Mouse (Mus musculus) kidney, embryonic 14.5 days (tissue): Measurements from ENCODE around the gene Gucy1b1. TPM values are rescaled to one million over a fixed set of nuclear protein-coding genes. Genes with fewer than 3 reads are reported as not detected.

Experiments
- ATAC-seq: fragments of 200-750 bp; cut with Nextera tagmentation; 2 replicates; pipeline ENCODE4 v1.8.0; 2017; ENCODE audit warnings: moderate number of reproducible peaks, mild to moderate bottlenecking, moderate TSS enrichment, moderate library complexity; ENCODE audit not compliant: low FRiP score, low TSS enrichment
- H3K27ac ChIP-seq: fragments of 300-500 bp; sonication (generic); 2 replicates; pipeline ENCODE4 v1.5.1; 2014; ENCODE audit warnings: low read depth, mild to moderate bottlenecking, low read length, moderate library complexity, mixed read lengths
- H3K27me3 ChIP-seq: fragments of 300-500 bp; sonication (generic); 2 replicates; pipeline ENCODE4 v1.6.1; 2014; ENCODE audit warnings: mild to moderate bottlenecking, low read length; ENCODE audit not compliant: control insufficient read depth, insufficient read depth
- H3K36me3 ChIP-seq: fragments of 300-500 bp; sonication (generic); 2 replicates; pipeline ENCODE4 v1.6.1; 2014; ENCODE audit warnings: low read length, mixed read lengths; ENCODE audit not compliant: control insufficient read depth, insufficient read depth
- H3K4me1 ChIP-seq: fragments of 300-500 bp; sonication (generic); 2 replicates; pipeline ENCODE4 v1.6.1; 2014; ENCODE audit warnings: low read length, mixed read lengths; ENCODE audit not compliant: control insufficient read depth, insufficient read depth
- H3K4me2 ChIP-seq: fragments of 300-500 bp; sonication (generic); replicated peaks from 2 replicates; pipeline ENCODE4 v1.6.1; 2014; ENCODE audit warnings: low read depth, mild to moderate bottlenecking, low read length
- H3K4me3 ChIP-seq: fragments of 300-500 bp; sonication (generic); 2 replicates; pipeline ENCODE4 v1.5.1; 2014; ENCODE audit warnings: mild to moderate bottlenecking, low read length
- H3K9ac ChIP-seq: fragments of 300-500 bp; sonication (generic); 2 replicates; pipeline ENCODE4 v1.6.1; 2014; ENCODE audit warnings: low read depth, mild to moderate bottlenecking, low read length, moderate library complexity
- H3K9me3 ChIP-seq: fragments of 300-500 bp; sonication (generic); 2 replicates; pipeline ENCODE4 v1.6.1; 2016; ENCODE audit warnings: low read length; ENCODE audit not compliant: control insufficient read depth
- WGBS: fragments of 180-500 bp; shearing (Covaris S2); extraction: QIAGEN DNeasy Blood & Tissue Kit; methylation state at CpG from one replicate; pipeline ENCODE4 v1.1.7; 2014; 5-methylcytosine and 5-hydroxymethylcytosine counted together
- polyA plus RNA-seq: library from polyadenylated mRNA; unstranded; fragments of >200 nt; fragmentation: Nextera tagmentation; extraction: Ambion mirVana; gene quantifications from 2 replicates; pipeline ENCODE4 v1.2.1, GENCODE M21; 2014

Gene Gucy1b1
- polyA plus RNA-seq, 1 experiment from 2014 or later: 35.4 TPM

DNA sequence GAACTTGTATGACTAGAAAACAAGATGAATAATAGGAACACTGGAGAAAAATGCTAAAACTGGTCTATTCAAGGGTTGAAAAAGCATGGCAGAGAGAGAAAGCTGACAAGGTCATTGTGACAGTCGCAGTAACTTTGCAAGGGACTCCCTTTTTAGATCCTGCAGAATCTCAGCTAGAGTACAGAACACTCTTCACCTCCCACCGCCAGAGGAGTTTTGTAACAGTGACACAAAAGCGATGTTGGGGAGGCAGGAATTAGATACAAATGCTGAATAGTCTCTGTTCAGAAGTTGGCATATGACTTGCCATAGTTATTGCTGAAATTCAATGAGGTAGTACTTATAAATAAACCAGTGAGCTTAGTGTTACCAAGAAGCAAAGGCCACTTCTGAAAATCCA is 51.4 kb downstream of the Gucy1b1 start:
- no peaks in the 10 kb centered on the region for H3K36me3 ChIP-seq
- no peaks in the 10 kb centered on the region for H3K4me1 ChIP-seq
- H3K4me2 ChIP-seq: no peak overlapping the region
- WGBS: 86% methylated on average over 3 of the region's 3 CpGs
- no peak overlapping the region for H3K9ac ChIP-seq
- no peaks in the 10 kb centered on the region for H3K9me3 ChIP-seq
- no peaks in the 10 kb centered on the region for H3K27me3 ChIP-seq
- ATAC-seq: no peak
- H3K4me3 ChIP-seq: no peak overlapping the region
- no peak overlapping the region for H3K27ac ChIP-seq

DNA sequence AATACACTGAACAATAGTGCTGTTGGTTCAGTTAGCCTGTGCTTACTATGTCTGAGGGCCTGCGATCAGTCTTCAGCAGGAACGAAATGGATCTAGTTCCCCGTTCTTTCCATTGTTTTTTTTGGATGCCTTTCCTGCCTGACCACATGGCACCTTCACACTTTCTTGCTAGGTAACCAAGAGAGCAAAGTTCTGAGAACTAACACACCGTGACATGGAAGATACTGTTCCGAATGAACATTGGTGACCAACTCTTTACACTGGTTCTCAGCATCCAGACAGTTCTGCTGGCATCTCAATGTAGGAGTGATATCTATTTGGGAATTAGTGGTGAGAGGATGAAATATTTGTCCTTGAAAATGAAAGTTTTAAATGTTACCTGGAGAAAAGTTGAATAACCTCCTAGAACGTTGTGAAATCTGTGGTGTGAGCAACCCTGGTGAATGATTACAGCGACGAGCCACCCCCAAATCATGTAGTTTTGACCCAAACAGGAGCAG is 52.0 kb downstream of the Gucy1b1 start:
- no peak overlapping the region for H3K9ac ChIP-seq
- 77% methylated on average over 8 of the region's 8 CpGs for WGBS
- H3K27ac ChIP-seq: no peak overlapping the region
- H3K9me3 ChIP-seq: no peaks in the 10 kb centered on the region
- no peaks in the 10 kb centered on the region for H3K27me3 ChIP-seq
- ATAC-seq: no peak
- no peaks in the 10 kb centered on the region for H3K4me1 ChIP-seq
- H3K4me3 ChIP-seq: no peak overlapping the region
- no peaks in the 10 kb centered on the region for H3K36me3 ChIP-seq
- no peak overlapping the region for H3K4me2 ChIP-seq

DNA sequence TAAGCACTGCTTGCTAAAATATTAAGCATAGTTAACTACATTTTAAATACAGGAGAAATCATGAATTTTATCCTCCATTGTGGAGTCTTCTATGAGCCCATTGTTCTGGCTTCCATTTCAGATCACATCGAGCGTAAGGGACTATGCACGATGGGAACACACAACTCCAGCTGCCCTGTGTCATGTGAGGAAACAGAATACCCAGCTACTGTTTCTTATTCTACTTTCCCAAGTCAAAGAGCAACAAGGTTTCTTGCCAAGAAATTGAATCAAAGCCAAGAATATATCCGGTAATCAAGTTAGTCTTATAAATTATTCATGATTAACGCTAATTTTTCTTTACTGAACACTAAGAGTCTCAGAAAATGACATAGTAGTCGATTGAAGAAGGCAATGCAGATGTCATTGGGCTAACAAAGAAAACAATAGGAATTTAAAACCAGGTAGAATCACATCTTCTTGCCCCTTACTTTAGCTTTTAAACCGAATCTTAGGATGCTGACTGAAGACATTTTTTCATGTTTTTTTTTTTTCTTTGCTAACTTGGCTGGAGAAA is 60.3 kb downstream of the Gucy1b1 start:
- no peaks in the 10 kb centered on the region for H3K36me3 ChIP-seq
- ATAC-seq: no peak
- no peak overlapping the region for H3K4me3 ChIP-seq
- WGBS: 61% methylated on average over 7 of the region's 7 CpGs
- H3K27me3 ChIP-seq: no peaks in the 10 kb centered on the region
- no peak overlapping the region for H3K9ac ChIP-seq
- no peak overlapping the region for H3K4me2 ChIP-seq
- no peak overlapping the region for H3K27ac ChIP-seq
- H3K4me1 ChIP-seq: no peaks in the 10 kb centered on the region
- no peaks in the 10 kb centered on the region for H3K9me3 ChIP-seq

DNA sequence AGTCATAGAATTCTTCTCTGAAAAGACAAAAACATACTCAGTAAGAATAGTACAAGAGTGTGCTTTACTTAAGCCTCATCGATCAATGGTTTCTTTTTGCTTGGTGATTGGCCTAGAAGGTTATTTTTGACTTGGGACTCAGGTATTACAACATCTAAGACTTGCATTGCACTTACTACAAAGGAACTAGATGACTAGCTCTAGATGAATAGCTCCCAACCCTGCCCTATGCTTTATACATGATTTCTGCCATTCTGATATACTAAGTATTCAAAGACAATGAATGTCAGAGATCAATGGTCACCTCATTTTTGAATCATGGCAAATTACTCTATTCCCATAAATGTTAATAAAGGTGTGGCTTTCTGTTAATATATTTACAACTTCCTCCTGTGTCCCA is 67.5 kb downstream of the Gucy1b1 start:
- ATAC-seq: no peak
- WGBS: 92% methylated on average over 1 of the region's 1 CpGs
- no peaks in the 10 kb centered on the region for H3K4me1 ChIP-seq

DNA sequence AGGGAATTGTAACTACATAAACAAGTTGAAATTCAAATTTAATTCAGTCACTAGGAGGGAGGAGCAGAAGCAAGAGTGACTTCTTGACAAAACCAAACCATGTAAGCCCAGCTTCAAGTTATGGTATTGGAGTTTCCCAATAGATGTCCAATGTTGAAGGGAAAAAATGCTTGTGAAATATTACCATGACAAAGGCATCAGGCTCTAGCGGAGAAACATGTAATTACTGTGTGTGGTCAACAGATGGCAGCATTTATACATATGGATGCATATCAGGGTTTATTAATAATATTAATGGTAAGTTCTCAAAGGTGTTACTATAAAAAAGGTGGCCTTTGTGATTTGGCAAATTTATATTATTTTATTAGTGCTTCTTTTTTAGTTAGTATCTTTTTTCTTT is 78.5 kb downstream of the Gucy1b1 start:
- Histone ChIP-seq H3K4me1 (no peaks in the 10 kb centered on the region), H3K36me3 (no peaks in the 10 kb centered on the region)
- 2% methylated on average over 1 of the region's 1 CpGs for WGBS

More for the DNA sequence above, 67.5 kb downstream of the Gucy1b1 start:
- H3K9me3 ChIP-seq: no peaks in the 10 kb centered on the region
- no peaks in the 10 kb centered on the region for H3K27me3 ChIP-seq
- no peak overlapping the region for H3K4me3 ChIP-seq
- H3K36me3 ChIP-seq: no peaks in the 10 kb centered on the region
- no peak overlapping the region for H3K4me2 ChIP-seq
- no peak overlapping the region for H3K9ac ChIP-seq
- no peak overlapping the region for H3K27ac ChIP-seq

DNA sequence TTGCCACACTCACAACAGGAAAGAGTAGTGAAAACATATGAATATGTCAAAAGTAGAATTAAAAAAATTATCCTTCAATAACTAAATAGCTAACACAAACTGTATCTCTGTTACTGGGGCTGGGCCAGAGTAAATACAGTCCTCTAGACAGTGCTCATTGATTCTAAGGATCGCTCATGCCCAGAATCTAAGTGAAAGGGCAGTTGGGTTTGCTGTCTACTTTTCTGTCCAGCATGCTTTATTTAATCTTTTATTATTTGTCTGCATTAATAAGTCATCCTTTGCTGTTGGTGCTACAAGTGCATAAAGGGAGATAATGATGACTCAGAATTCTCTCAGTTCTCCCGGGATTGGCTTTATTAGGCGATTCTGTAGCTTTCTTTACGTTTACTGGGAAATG is 79.1 kb downstream of the Gucy1b1 start:
- 38% methylated on average over 4 of the region's 4 CpGs for WGBS
- Histone ChIP-seq H3K4me3 (no peak overlapping the region), H3K27ac (no peak overlapping the region), H3K9ac (no peak overlapping the region), H3K4me1 (no peaks in the 10 kb centered on the region), H3K4me2 (no peak overlapping the region), H3K27me3 (no peaks in the 10 kb centered on the region), H3K36me3 (no peaks in the 10 kb centered on the region), H3K9me3 (no peaks in the 10 kb centered on the region)
- ATAC-seq: no peak

More for the DNA sequence above, 78.5 kb downstream of the Gucy1b1 start:
- Histone ChIP-seq H3K27me3 (no peaks in the 10 kb centered on the region), H3K4me2 (no peak overlapping the region), H3K9me3 (no peaks in the 10 kb centered on the region), H3K4me3 (no peak overlapping the region), H3K27ac (no peak overlapping the region), H3K9ac (no peak overlapping the region)
- ATAC-seq: no peak

DNA sequence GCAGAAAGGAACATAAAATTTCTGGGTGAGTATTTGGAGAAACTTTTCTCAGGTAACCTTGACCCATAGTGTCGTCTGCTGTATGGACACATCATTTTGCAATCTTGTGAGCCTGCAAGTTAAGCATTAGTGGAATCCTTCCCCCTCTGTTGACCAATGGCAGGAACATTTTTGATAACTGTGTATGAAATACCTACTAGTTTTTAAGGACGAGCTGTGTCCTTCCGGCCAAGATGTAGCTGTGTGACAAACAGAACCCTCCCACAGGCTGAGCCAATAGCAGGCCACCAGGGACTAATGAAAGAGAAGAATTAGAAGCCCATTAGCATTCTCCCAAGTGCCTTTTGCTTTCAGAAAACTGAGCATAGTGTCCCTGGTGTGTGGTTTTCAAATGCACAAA is 84.0 kb downstream of the Gucy1b1 start:
- Histone ChIP-seq H3K4me1 (no peaks in the 10 kb centered on the region), H3K27me3 (no peaks in the 10 kb centered on the region), H3K4me3 (no peak overlapping the region), H3K36me3 (no peaks in the 10 kb centered on the region), H3K4me2 (no peak overlapping the region), H3K9ac (no peak overlapping the region), H3K9me3 (no peaks in the 10 kb centered on the region), H3K27ac (no peak overlapping the region)
- WGBS: 67% methylated on average over 3 of the region's 3 CpGs
- no peak for ATAC-seq

DNA sequence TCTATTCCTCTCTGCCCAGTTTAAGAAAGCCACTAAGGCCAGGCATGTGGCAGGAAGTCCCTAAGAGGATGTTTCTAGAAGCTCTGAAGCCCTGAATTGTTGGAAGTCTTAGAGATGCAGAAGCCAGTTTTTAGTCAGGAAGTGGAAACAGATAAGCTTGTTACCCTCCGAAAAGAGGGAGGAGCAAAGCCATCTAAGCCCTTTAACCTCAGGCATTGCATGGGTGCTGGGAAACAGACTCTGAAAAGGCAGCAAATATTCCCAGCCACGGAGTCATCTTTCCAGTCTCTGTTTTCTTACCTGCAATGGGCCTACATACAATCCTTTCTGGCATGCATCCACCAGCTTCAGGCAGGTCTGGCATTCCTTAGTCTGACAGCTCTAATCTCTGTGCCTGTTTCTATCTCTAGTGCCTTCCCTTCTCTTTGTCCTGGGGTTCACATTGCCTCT is 84.8 kb downstream of the Gucy1b1 start:
- no peaks in the 10 kb centered on the region for H3K9me3 ChIP-seq
- no peak overlapping the region for H3K9ac ChIP-seq
- H3K36me3 ChIP-seq: no peaks in the 10 kb centered on the region
- H3K4me2 ChIP-seq: no peak overlapping the region
- H3K4me1 ChIP-seq: no peaks in the 10 kb centered on the region
- no peaks in the 10 kb centered on the region for H3K27me3 ChIP-seq
- 53% methylated on average over 2 of the region's 2 CpGs for whole genome bisulfite sequencing
- no peak for ATAC-seq
- H3K4me3 ChIP-seq: no peak overlapping the region
- H3K27ac ChIP-seq: no peak overlapping the region

DNA sequence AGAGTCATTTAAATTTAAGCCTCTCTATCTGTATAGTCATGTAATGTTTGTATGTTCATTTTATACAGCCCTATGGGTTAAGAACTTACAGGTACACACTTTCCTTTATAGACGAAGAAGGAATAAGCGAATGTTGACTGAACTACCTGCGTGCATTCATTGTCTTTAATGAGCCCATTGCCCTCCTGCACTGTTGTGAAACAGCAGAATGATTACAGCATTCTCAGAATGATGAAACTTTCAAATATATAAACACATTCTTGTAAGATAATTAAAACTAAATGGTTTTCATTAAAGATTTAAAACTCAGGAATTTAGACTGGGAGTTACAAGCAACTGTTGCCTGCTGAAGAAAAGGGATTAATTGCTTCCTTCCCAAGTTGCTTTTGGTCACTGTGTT is 86.9 kb downstream of the Gucy1b1 start:
- WGBS: 95% methylated on average over 3 of the region's 3 CpGs
- no peak for ATAC-seq
- no peaks in the 10 kb centered on the region for H3K36me3 ChIP-seq
- H3K4me1 ChIP-seq: no peaks in the 10 kb centered on the region
- no peaks in the 10 kb centered on the region for H3K27me3 ChIP-seq
- H3K9me3 ChIP-seq: no peaks in the 10 kb centered on the region
- no peak overlapping the region for H3K4me2 ChIP-seq
- no peak overlapping the region for H3K27ac ChIP-seq
- no peak overlapping the region for H3K4me3 ChIP-seq
- H3K9ac ChIP-seq: no peak overlapping the region
